Comparison of ENCODE assay signal across 10 mouse cellular contexts in genomic region chr17:31071421-31072301, GRCm38 (mm10). TPM values are rescaled to one million over a fixed set of nuclear protein-coding genes. Genes with fewer than 3 reads are reported as not detected.
DNase-seq lines count a peak whose midpoint lies in the region; ATAC-seq and TF ChIP-seq lines count a peak whose summit lies in the region.
"Had no signal": no experiment of that assay in that cellular context is flagged by ENCODE, and none has a peak within 500 bp of the region (broad histone marks: within the 10 kb centered on the region; RNA-seq: fewer than 3 reads in every experiment).

No protein-coding gene starts in this region.

- ATAC-seq in heart, embryonic 11.5 days (replicated peaks; ENCODE audit: insufficient number of reproducible peaks, low FRiP score, low TSS enrichment): no peak
- peak; percentile 20; the same call in 1 of the 2 replicates for ATAC-seq in liver, embryonic 15.5 days (ENCODE audit: insufficient read depth)
- ATAC-seq in frontal cortex, adult (ENCODE audit: low TSS enrichment): no peak
- ATAC-seq in intestine, embryonic 15.5 days: no peak
- ATAC-seq: activated CD4-positive, CD25-positive, alpha-beta regulatory T cell, adult 4 months had no signal

- H3K36me3 ChIP-seq in heart, embryonic 11.5 days (ENCODE audit: control insufficient read depth, insufficient read depth, low read length): no peaks in the 10 kb centered on the region
- no peaks in the 10 kb centered on the region for H3K36me3 ChIP-seq in liver, embryonic 15.5 days (replicated peaks)
- H3K36me3 ChIP-seq in intestine, embryonic 15.5 days: no peaks in the 10 kb centered on the region
- H3K36me3 ChIP-seq: kidney, embryonic 15.5 days had no signal

- peak overlapping the region; percentile 31 for H3K4me2 ChIP-seq in heart, embryonic 11.5 days
- H3K4me2 ChIP-seq in liver, embryonic 15.5 days: peak overlapping the region; percentile 27
- H3K4me2 ChIP-seq in intestine, embryonic 15.5 days (replicated peaks): no peak overlapping the region
- H3K4me2 ChIP-seq: kidney, embryonic 15.5 days; neural tube, embryonic 12.5 days had no signal

- no peak overlapping the region for H3K9ac ChIP-seq in heart, embryonic 11.5 days (ENCODE audit: low read depth, low read length)
- H3K9ac ChIP-seq in liver, embryonic 15.5 days: 0 out of 2 replicates have a peak overlapping the region, but pooled peaks have one; percentile 4
- H3K9ac ChIP-seq in intestine, embryonic 15.5 days: no peak overlapping the region
- H3K9ac ChIP-seq: kidney, embryonic 15.5 days; neural tube, embryonic 12.5 days had no signal

- no peaks in the 10 kb centered on the region for H3K27me3 ChIP-seq in heart, embryonic 11.5 days (ENCODE audit: control insufficient read depth, insufficient read depth, low read length)
- H3K27me3 ChIP-seq in liver, embryonic 15.5 days: no peaks in the 10 kb centered on the region
- H3K27me3 ChIP-seq in intestine, embryonic 15.5 days (replicated peaks): no peaks in the 10 kb centered on the region
- H3K27me3 ChIP-seq: kidney, embryonic 15.5 days; neural tube, embryonic 12.5 days had no signal

- H3K27ac ChIP-seq in bone marrow macrophage, adult 2 months (ENCODE audit: insufficient read depth, low read depth, low read length): peak overlapping the region; percentile 53
- H3K27ac ChIP-seq in heart, embryonic 11.5 days (ENCODE audit: low read depth, low read length): peak overlapping the region; percentile 77
- peak overlapping the region; percentile 49 for H3K27ac ChIP-seq in liver, embryonic 15.5 days (replicated peaks)
- no peak overlapping the region for H3K27ac ChIP-seq in intestine, embryonic 15.5 days
- H3K27ac ChIP-seq: kidney, embryonic 15.5 days; neural tube, embryonic 12.5 days had no signal

- TF ChIP-seq POLR2A in bone marrow macrophage, adult 2 months (IDR thresholded peaks at IDR 0.05; ENCODE audit: borderline replicate concordance, low read depth, low read length): no peak

- no peak for TF ChIP-seq CTCF in bone marrow macrophage, adult 2 months (IDR thresholded peaks at IDR 0.05; ENCODE audit: low read depth, low read length)

- H3K9me3 ChIP-seq in heart, embryonic 11.5 days (replicated peaks; ENCODE audit: control insufficient read depth, low read length): no peaks in the 10 kb centered on the region
- H3K9me3 ChIP-seq in liver, embryonic 15.5 days (replicated peaks): no peaks in the 10 kb centered on the region
- H3K9me3 ChIP-seq in intestine, embryonic 15.5 days: no peaks in the 10 kb centered on the region
- H3K9me3 ChIP-seq: kidney, embryonic 15.5 days; neural tube, embryonic 12.5 days had no signal

- 34% methylated on average over 18 of the region's 18 CpGs for WGBS in heart, embryonic 11.5 days (ENCODE audit: insufficient replicate concordance)
- 26% methylated on average over 18 of the region's 18 CpGs for WGBS in liver, embryonic 15.5 days (ENCODE audit: insufficient replicate concordance)
- 68% methylated on average over 18 of the region's 18 CpGs for WGBS in intestine, embryonic 15.5 days

- H3K4me1 ChIP-seq in bone marrow macrophage, adult 2 months (ENCODE audit: control insufficient read depth, insufficient read depth, low read length): peaks cover 89% of the 10 kb centered on the region
- H3K4me1 ChIP-seq in heart, embryonic 11.5 days (ENCODE audit: control insufficient read depth, insufficient read depth, low read length): peaks cover 58% of the 10 kb centered on the region
- peaks cover 90% of the 10 kb centered on the region for H3K4me1 ChIP-seq in liver, embryonic 15.5 days (replicated peaks)
- H3K4me1 ChIP-seq in intestine, embryonic 15.5 days (replicated peaks): peaks cover 24% of the 10 kb centered on the region

- no peak overlapping the region for H3K4me3 ChIP-seq in bone marrow macrophage, adult 2 months (ENCODE audit: insufficient read depth, low read length)
- no peak overlapping the region for H3K4me3 ChIP-seq in heart, embryonic 11.5 days (ENCODE audit: low read depth, low read length)
- H3K4me3 ChIP-seq in liver, embryonic 15.5 days (replicated peaks): no peak overlapping the region
- H3K4me3 ChIP-seq in intestine, embryonic 15.5 days (replicated peaks): no peak overlapping the region
- H3K4me3 ChIP-seq: kidney, embryonic 15.5 days; neural tube, embryonic 12.5 days had no signal

- peak; percentile 64 for DNase-seq in cerebellum, adult 8-10 months
- no peak for DNase-seq in lung, postnatal 10 days

RNA-seq across cellular contexts. Expression of gene Abcg1, which starts 14.2 kb away (rescaled TPM):
- polyA plus RNA-seq in bone marrow macrophage, adult 2 months (2012; ENCODE audit: insufficient read depth, insufficient read length, missing spikeins): 56.3 and 61.5 TPM in 2 replicates
- 4.6 and 6.4 TPM in 2 replicates for polyA plus RNA-seq in heart, embryonic 11.5 days (2014; fragmentation: Nextera tagmentation; extraction: Ambion mirVana)
- 9.3 and 10.2 TPM in 2 replicates for polyA plus RNA-seq in liver, embryonic 15.5 days (2015; fragmentation: Nextera tagmentation; extraction: Ambion mirVana)
- polyA plus RNA-seq in intestine, embryonic 15.5 days (2015; fragmentation: Nextera tagmentation; extraction: Ambion mirVana): 5.8 and 6.2 TPM in 2 replicates

RNA-seq across cellular contexts. Expression of gene Tff3, which starts 57.8 kb away (rescaled TPM):
- not detected in 2 replicates for polyA plus RNA-seq in bone marrow macrophage, adult 2 months (2012; ENCODE audit: insufficient read depth, insufficient read length, missing spikeins)
- polyA plus RNA-seq in heart, embryonic 11.5 days (2014; fragmentation: Nextera tagmentation; extraction: Ambion mirVana): not detected in 2 replicates
- 74.3 and 97.3 TPM in 2 replicates for polyA plus RNA-seq in liver, embryonic 15.5 days (2015; fragmentation: Nextera tagmentation; extraction: Ambion mirVana)
- 710 and 905 TPM in 2 replicates for polyA plus RNA-seq in intestine, embryonic 15.5 days (2015; fragmentation: Nextera tagmentation; extraction: Ambion mirVana)
- polyA plus RNA-seq: activated CD4-positive, CD25-positive, alpha-beta regulatory T cell, adult 4 months had no signal

Comparison
In these comparisons a context has a peak if more than half of its experiments do, and no peak if none do; other contexts are left out.
1. RNA of gene Tff3, which starts 57.8 kb away (polyA plus RNA-seq): 710 to 905 TPM in intestine, embryonic 15.5 days and 74.3 to 97.3 TPM in liver, embryonic 15.5 days; not detected in bone marrow macrophage, adult 2 months and not detected in heart, embryonic 11.5 days; every median in the first group is over 10 times any median in the second.